Mouse (Mus musculus) MEL (cell line): ENCODE measurements around the gene Sptlc2. TPM values are rescaled to one million over a fixed set of nuclear protein-coding genes. Genes with fewer than 3 reads are reported as not detected.
A peak's percentile ranks its signal among the peaks of the same experiment; 100 is the strongest.

Experiments used
- DNase-seq: peaks from one replicate; pipeline ENCODE4 v3.0.0; 2011; ENCODE audit warnings: low read depth, low spot score
- H3K27ac ChIP-seq: 2 replicates; pipeline ENCODE4 v1.5.1; 2012; ENCODE audit warnings: low read depth, mild to moderate bottlenecking, control low read depth, low read length, moderate library complexity; ENCODE audit not compliant: control insufficient read depth
- H3K27me3 ChIP-seq, 2 experiments: fragments of 150-350 bp in 1 of 2; sonication (generic) in 1 of 2; 2 replicates each; pipeline ENCODE4 v1.6.1; 2012; ENCODE audit warnings: low read length in 2 of 2, mild to moderate bottlenecking in 2 of 2, improper control_type of control experiment in 1 of 2, moderate library complexity in 1 of 2; ENCODE audit not compliant: insufficient read depth in 2 of 2, control insufficient read depth in 1 of 2
- H3K36me3 ChIP-seq, 2 experiments: 2 replicates each; pipeline ENCODE4 v1.6.1; 2012 to 2014; ENCODE audit warnings: low read length in 2 of 2, improper control_type of control experiment in 1 of 2, inconsistent platforms in 1 of 2, mild to moderate bottlenecking in 1 of 2; ENCODE audit not compliant: insufficient read depth in 2 of 2, control insufficient read depth in 1 of 2
- H3K4me1 ChIP-seq, 2 experiments: fragments of 150-350 bp in 1 of 2; sonication (generic) in 1 of 2; 2 replicates each; pipeline ENCODE4 v1.6.1; 2012; ENCODE audit warnings: low read length in 2 of 2, improper control_type of control experiment in 1 of 2, mild to moderate bottlenecking in 1 of 2; ENCODE audit not compliant: insufficient read depth in 2 of 2, control insufficient read depth in 1 of 2
- H3K4me3 ChIP-seq, 2 experiments: fragments of 150-350 bp in 1 of 2; sonication (generic) in 1 of 2; 2 replicates each; pipeline ENCODE4 v1.5.1; 2012; ENCODE audit warnings: low read depth in 2 of 2, low read length in 2 of 2, mild to moderate bottlenecking in 2 of 2, moderate library complexity in 2 of 2, control low read depth in 1 of 2, improper control_type of control experiment in 1 of 2; ENCODE audit not compliant: control insufficient read depth in 1 of 2, insufficient read depth in 1 of 2
- H3K79me2 ChIP-seq: 2 replicates; pipeline ENCODE4 v1.6.1; 2012; ENCODE audit warnings: mild to moderate bottlenecking, low read length, moderate library complexity; ENCODE audit not compliant: control insufficient read depth, poor library complexity, insufficient read depth
- H3K9ac ChIP-seq: 2 replicates; pipeline ENCODE4 v1.6.1; 2012; ENCODE audit warnings: low read depth, mild to moderate bottlenecking, control low read depth, low read length, moderate library complexity; ENCODE audit not compliant: control insufficient read depth, poor library complexity, severe bottlenecking
- H3K9me3 ChIP-seq: fragments of 150-350 bp; sonication (generic); replicated peaks from 2 replicates; pipeline ENCODE4 v1.6.1; 2012; ENCODE audit warnings: mild to moderate bottlenecking, low read length, improper control_type of control experiment, moderate library complexity; ENCODE audit not compliant: insufficient read depth
- BHLHE40 ChIP-seq: IDR thresholded peaks from 2 replicates; pipeline ENCODE4 v1.6.1; 2012; ENCODE audit warnings: low read depth, mild to moderate bottlenecking, inconsistent platforms, low read length, improper control_type of control experiment, borderline replicate concordance
- CTCF ChIP-seq, 3 experiments: IDR thresholded peaks in 2 of 3; conservative IDR thresholded peaks in 1 of 3; 2 replicates each; pipeline ENCODE4 v1.5.1; 2011 to 2012; ENCODE audit warnings: low read length in 3 of 3, low read depth in 2 of 3, mild to moderate bottlenecking in 2 of 3, improper control_type of control experiment in 1 of 3, inconsistent platforms in 1 of 3, mixed read lengths in 1 of 3, moderate library complexity in 1 of 3; ENCODE audit not compliant: control insufficient read depth in 1 of 3, insufficient read depth in 1 of 3, poor library complexity in 1 of 3, severe bottlenecking in 1 of 3
- ELF1 ChIP-seq: IDR thresholded peaks from 2 replicates; pipeline ENCODE4 v1.6.1; 2014; ENCODE audit warnings: low read depth, mild to moderate bottlenecking, inconsistent platforms, low read length, improper control_type of control experiment, moderate library complexity
- EP300 ChIP-seq, 2 experiments: IDR thresholded peaks; 2 replicates each; pipeline ENCODE4 v1.6.1; 2011; ENCODE audit warnings: improper control_type of control experiment in 2 of 2, low read length in 2 of 2, low read depth in 1 of 2, mild to moderate bottlenecking in 1 of 2
- ETS1 ChIP-seq: IDR thresholded peaks from 2 replicates; pipeline ENCODE4 v1.6.1; 2012; ENCODE audit warnings: low read depth, mild to moderate bottlenecking, inconsistent platforms, low read length, improper control_type of control experiment, moderate library complexity
- GABPA ChIP-seq: IDR thresholded peaks from 2 replicates; pipeline ENCODE4 v1.6.1; 2012; ENCODE audit warnings: low read depth, mild to moderate bottlenecking, inconsistent platforms, low read length, improper control_type of control experiment, moderate library complexity
- GATA1 ChIP-seq: IDR thresholded peaks from 2 replicates; pipeline ENCODE4 v1.6.1; 2011; ENCODE audit warnings: low read depth, low read length, improper control_type of control experiment
- HCFC1 ChIP-seq: IDR thresholded peaks from 2 replicates; pipeline ENCODE4 v1.6.1; 2012; ENCODE audit warnings: low read depth, mild to moderate bottlenecking, inconsistent platforms, low read length, improper control_type of control experiment, moderate library complexity
- KAT2A ChIP-seq: conservative IDR thresholded peaks from 2 replicates; pipeline ENCODE4 v1.6.1; 2012; ENCODE audit warnings: low read depth, low read length, improper control_type of control experiment, inconsistent platforms
- MAFK ChIP-seq: IDR thresholded peaks from 2 replicates; pipeline ENCODE4 v1.6.1; 2011; ENCODE audit warnings: low read depth, mild to moderate bottlenecking, low read length, improper control_type of control experiment, borderline replicate concordance
- MAX ChIP-seq: IDR thresholded peaks from 2 replicates; pipeline ENCODE4 v1.6.1; 2011; ENCODE audit warnings: low read length, improper control_type of control experiment
- MAZ ChIP-seq: IDR thresholded peaks from 2 replicates; pipeline ENCODE4 v1.6.1; 2012; ENCODE audit warnings: low read depth, mild to moderate bottlenecking, inconsistent platforms, low read length, improper control_type of control experiment
- RAD21 ChIP-seq: IDR thresholded peaks from 2 replicates; pipeline ENCODE4 v1.6.1; 2011; ENCODE audit warnings: mild to moderate bottlenecking, low read depth, low read length, improper control_type of control experiment
- RCOR1 ChIP-seq: IDR thresholded peaks from 2 replicates; pipeline ENCODE4 v1.6.1; 2012; ENCODE audit warnings: low read depth, mild to moderate bottlenecking, inconsistent platforms, low read length, improper control_type of control experiment
- SIN3A ChIP-seq: IDR thresholded peaks from 2 replicates; pipeline ENCODE4 v1.6.1; 2012; ENCODE audit warnings: low read length, improper control_type of control experiment, inconsistent platforms
- SMC3 ChIP-seq: IDR thresholded peaks from 2 replicates; pipeline ENCODE4 v1.6.1; 2011; ENCODE audit warnings: low read depth, low read length, improper control_type of control experiment
- TBP ChIP-seq: IDR thresholded peaks from 2 replicates; pipeline ENCODE4 v1.8.0; 2011; ENCODE audit warnings: low read depth, low read length, improper control_type of control experiment
- USF1 ChIP-seq: IDR thresholded peaks from 2 replicates; pipeline ENCODE4 v1.6.1; 2014; ENCODE audit warnings: low read depth, mild to moderate bottlenecking, inconsistent platforms, low read length, improper control_type of control experiment, moderate library complexity
- ZC3H11A ChIP-seq: IDR thresholded peaks from 2 replicates; pipeline ENCODE4 v1.6.1; 2012; ENCODE audit warnings: low read depth, mild to moderate bottlenecking, inconsistent platforms, low read length, improper control_type of control experiment
- ZMIZ1 ChIP-seq: IDR thresholded peaks from 2 replicates; pipeline ENCODE4 v1.6.1; 2012; ENCODE audit warnings: low read depth, mild to moderate bottlenecking, inconsistent platforms, low read length, improper control_type of control experiment, moderate library complexity
- ZNF384 ChIP-seq: IDR thresholded peaks from 2 replicates; pipeline ENCODE4 v1.6.1; 2012; ENCODE audit warnings: low read depth, mild to moderate bottlenecking, inconsistent platforms, low read length, improper control_type of control experiment
- polyA plus RNA-seq, 2 experiments: library from polyadenylated mRNA; stranded (reverse) in 1 of 2; unstranded in 1 of 2; fragments of >175 nt in 1 of 2; fragments of >200 nt in 1 of 2; gene quantifications; 2 replicates each; pipeline versions ENCODE4 v1.2.1 to v1.2.4; 2012; ENCODE audit warnings: low replicate concordance in 2 of 2, low read depth in 1 of 2; ENCODE audit not compliant: insufficient read length in 2 of 2, insufficient read depth in 1 of 2, missing spikeins in 1 of 2
- total RNA-seq: library from RNA; depleted of rRNA; stranded (reverse); fragments of 300-350 nt; gene quantifications from 2 replicates; pipeline ENCODE4 v1.2.3, GENCODE M21; 2012

The Sptlc2 gene
- total and polyA plus RNA-seq, 3 experiments = 61.6 to 75.9 TPM; not detected in 1

DNA sequence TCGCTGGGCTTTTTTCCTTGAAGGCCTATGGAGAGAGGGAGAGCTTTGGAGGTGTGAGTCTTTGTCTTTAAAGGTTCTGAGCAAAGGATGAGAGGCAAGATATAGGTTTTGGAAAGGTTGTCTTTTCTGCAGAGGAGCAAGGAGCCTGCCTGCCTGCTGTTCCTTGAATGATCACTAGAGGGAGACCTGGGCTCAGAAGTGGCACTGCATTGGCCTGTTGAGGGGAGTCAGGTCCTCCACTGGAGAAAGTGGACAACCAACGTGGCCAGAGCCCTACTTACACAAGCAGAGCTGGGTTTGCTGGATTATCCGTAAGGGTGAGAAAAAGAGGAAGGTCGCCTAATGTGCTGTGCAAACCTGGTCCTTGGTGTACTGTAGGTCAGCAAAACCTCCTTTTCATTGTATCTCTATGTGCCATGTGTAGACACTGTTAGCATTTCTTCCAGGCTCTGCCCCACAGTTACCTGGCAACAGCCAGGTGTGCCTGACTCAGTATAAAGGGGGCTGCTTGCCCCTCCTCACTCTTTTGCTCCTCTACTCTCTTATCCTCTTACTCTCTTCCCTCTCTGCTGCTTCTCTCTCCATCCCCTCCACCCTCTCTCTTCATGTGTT, 25.1 kb upstream of the Sptlc2 start:
- H3K27ac ChIP-seq = no peak overlapping the region
- no peak for TF ChIP-seq BHLHE40
- no peak for TF ChIP-seq GABPA
- peak; percentile 84 for TF ChIP-seq ZC3H11A
- peak; percentile 86 for TF ChIP-seq SMC3
- peak; percentile 56; the same call in 1 of the 2 replicates for TF ChIP-seq MAZ
- TF ChIP-seq SIN3A = 0 out of 2 replicates have a peak, but pooled peaks have one; percentile 24
- no peak for TF ChIP-seq ZMIZ1
- peak; percentile 89 to 98 (median 91) for TF ChIP-seq CTCF (IDR thresholded peaks at IDR 0.05 in 2 of 3, conservative IDR thresholded peaks at IDR 0.05 in 1 of 3; ENCODE audit: control insufficient read depth in 1 of 3, insufficient read depth in 1 of 3, low read depth in 2 of 3, low read length in 3 of 3, poor library complexity in 1 of 3, severe bottlenecking in 1 of 3)
- no peak for TF ChIP-seq MAX
- no peak for TF ChIP-seq KAT2A
- TF ChIP-seq RAD21 = peak; percentile 96
- H3K9me3 ChIP-seq = no peaks in the 10 kb centered on the region
- no peak overlapping the region for H3K9ac ChIP-seq
- H3K4me1 ChIP-seq = peaks cover 2 to 17% of the 10 kb centered on the region in 2 experiments; a peak in 3 of 4 replicates
- H3K4me3 ChIP-seq = no peak overlapping the region
- H3K36me3 ChIP-seq = peaks cover 0 to 6% of the 10 kb centered on the region in 2 experiments; a peak in 2 of 4 replicates
- H3K27me3 ChIP-seq = no peaks in the 10 kb centered on the region
- H3K79me2 ChIP-seq = no peaks in the 10 kb centered on the region
- peak; percentile 78 for DNase-seq

DNA sequence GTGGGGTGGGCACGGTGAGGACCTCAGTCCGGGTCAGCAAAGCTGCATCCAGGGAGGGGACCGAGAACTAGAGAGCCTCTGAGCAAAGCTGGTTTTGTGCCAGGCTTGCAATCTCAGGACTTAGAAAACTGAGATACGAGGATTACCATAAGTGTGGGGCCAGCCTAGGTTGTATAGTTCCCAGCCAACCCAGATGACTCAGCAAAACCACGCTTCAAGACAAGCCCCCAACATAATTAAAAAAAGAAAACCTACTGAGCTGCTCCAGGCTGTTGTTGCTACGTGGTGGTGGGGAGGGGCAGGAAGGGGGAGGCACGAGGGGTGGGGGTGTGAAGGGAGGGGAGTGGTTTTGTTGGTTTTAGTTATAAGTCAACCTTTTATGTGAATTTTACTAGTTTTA, 22.8 kb upstream of the Sptlc2 start:
- Histone ChIP-seq H3K36me3 (peaks cover 0 to 5% of the 10 kb centered on the region in 2 experiments; a peak in 2 of 4 replicates), H3K9ac (no peak overlapping the region), H3K27me3 (no peaks in the 10 kb centered on the region), H3K9me3 (no peaks in the 10 kb centered on the region), H3K79me2 (no peaks in the 10 kb centered on the region), H3K4me3 (no peak overlapping the region), H3K4me1 (peaks cover 2 to 15% of the 10 kb centered on the region in 2 experiments; a peak in 3 of 4 replicates), H3K27ac (no peak overlapping the region)
- DNase-seq = peak; percentile 79
- TF ChIP-seq ELF1 = no peak
- TF ChIP-seq USF1 = no peak
- TF ChIP-seq ETS1 = peak; percentile 59; the same call in 1 of the 2 replicates
- TF ChIP-seq RCOR1 = peak; percentile 89
- TF ChIP-seq ZNF384 = no peak
- TF ChIP-seq HCFC1 = no peak
- peak in 1 of 2 experiments; percentile 45; a peak in 1 of 4 replicates for TF ChIP-seq EP300 (IDR thresholded peaks at IDR 0.05; ENCODE audit: low read depth in 1 of 2, low read length in 2 of 2)
- no peak for TF ChIP-seq TBP
- TF ChIP-seq ZMIZ1 = no peak
- TF ChIP-seq MAFK = peak; percentile 78; the same call in 1 of the 2 replicates
- no peak for TF ChIP-seq GATA1
- peak; percentile 90 for TF ChIP-seq GABPA
